Comparison of ENCODE assay signal across 8 mouse cellular contexts in the genomic region with DNA sequence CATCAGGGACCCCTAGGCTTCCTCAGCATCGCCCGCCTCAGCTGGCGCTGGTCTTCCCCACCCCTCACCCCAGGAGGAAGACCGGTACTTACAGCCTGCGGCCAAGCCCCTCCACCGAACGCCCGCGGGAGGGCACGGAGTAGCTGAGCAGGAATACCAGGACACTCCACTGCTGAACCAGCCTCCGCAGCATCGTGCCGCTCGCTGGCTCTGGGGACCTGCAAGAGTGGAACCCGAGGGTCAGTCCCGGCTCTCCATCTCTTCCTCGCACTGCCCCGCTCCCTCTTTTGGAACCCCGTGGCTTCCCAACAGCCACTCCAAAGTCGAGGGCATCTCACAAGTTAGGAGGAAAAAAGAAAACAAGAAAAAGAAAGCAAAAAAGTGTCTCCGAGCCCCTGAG. TPM values are rescaled to one million over a fixed set of nuclear protein-coding genes. Genes with fewer than 3 reads are reported as not detected.
DNase-seq lines count a peak whose midpoint lies in the region; ATAC-seq lines count a peak whose summit lies in the region.

No protein-coding gene starts in this region.

- no peaks in the 10 kb centered on the region for H3K9me3 ChIP-seq in heart, embryonic 12.5 days (replicated peaks)
- H3K9me3 ChIP-seq in limb, embryonic 13.5 days: no peaks in the 10 kb centered on the region

- H3K9ac ChIP-seq in heart, embryonic 12.5 days: peak overlapping the region; percentile 53
- H3K9ac ChIP-seq in limb, embryonic 13.5 days: peak overlapping the region; percentile 71

- WGBS in heart, embryonic 12.5 days: under 1% methylated on average over 21 of the region's 21 CpGs
- WGBS in limb, embryonic 13.5 days: under 1% methylated on average over 21 of the region's 21 CpGs

- no peak overlapping the region for H3K27ac ChIP-seq in heart, embryonic 12.5 days (ENCODE audit: poor library complexity, severe bottlenecking)
- peak overlapping the region; percentile 61; the same call in 1 of the 2 replicates for H3K27ac ChIP-seq in limb, embryonic 13.5 days

- H3K36me3 ChIP-seq in heart, embryonic 12.5 days: no peaks in the 10 kb centered on the region
- no peaks in the 10 kb centered on the region for H3K36me3 ChIP-seq in limb, embryonic 13.5 days

- H3K4me2 ChIP-seq in heart, embryonic 12.5 days: peak overlapping the region; percentile 97
- H3K4me2 ChIP-seq in limb, embryonic 13.5 days (replicated peaks): peak overlapping the region; percentile 89

- 0 out of 2 replicates have a peak, but pooled peaks have one; percentile 15 for ATAC-seq in heart, embryonic 12.5 days (ENCODE audit: insufficient number of reproducible peaks, low FRiP score)
- 0 out of 2 replicates have a peak, but pooled peaks have one; percentile 10 for ATAC-seq in limb, embryonic 13.5 days (ENCODE audit: low FRiP score, low read depth)

- H3K27me3 ChIP-seq in heart, embryonic 12.5 days (replicated peaks): peaks cover 61% of the 10 kb centered on the region
- H3K27me3 ChIP-seq in limb, embryonic 13.5 days: peaks cover 64% of the 10 kb centered on the region

- H3K4me1 ChIP-seq in heart, embryonic 12.5 days (replicated peaks): peaks cover 9% of the 10 kb centered on the region
- H3K4me1 ChIP-seq in limb, embryonic 13.5 days: peaks cover 34% of the 10 kb centered on the region

- DNase-seq in cerebellum, postnatal 25 days: peak; percentile 16 to 19
- DNase-seq in cerebellum, adult 18-20 months: no peak
- DNase-seq in right cerebral cortex, postnatal 4 days: peak; percentile 28
- DNase-seq in right cerebral cortex, postnatal 25 days: no peak
- DNase-seq in retina, embryonic 14.5 days (ENCODE audit: low spot score): peak; percentile 52
- DNase-seq in cerebellum, adult 11-12 months: no peak

- peak overlapping the region; percentile 58 for H3K4me3 ChIP-seq in heart, embryonic 12.5 days
- peak overlapping the region; percentile 52 for H3K4me3 ChIP-seq in limb, embryonic 13.5 days

RNA-seq across cellular contexts. Expression of a gene that starts 0.8 kb away (rescaled TPM):
- polyA plus RNA-seq in heart, embryonic 12.5 days (2016; fragmentation: Nextera tagmentation; extraction: Ambion mirVana): 5.5 and 5.8 TPM in 2 replicates
- polyA plus RNA-seq in limb, embryonic 13.5 days (2015; fragmentation: Nextera tagmentation; extraction: Ambion mirVana): 13.6 and 16.0 TPM in 2 replicates

Comparison
In these comparisons a context has a peak if more than half of its experiments do, and no peak if none do; other contexts are left out.
1. DNase-seq: peak in cerebellum, postnatal 25 days (2 of 2), right cerebral cortex, postnatal 4 days (single experiment) and retina, embryonic 14.5 days (single experiment); none in cerebellum, adult 18-20 months (0 of 2), right cerebral cortex, postnatal 25 days (single experiment) and cerebellum, adult 11-12 months (single experiment).